Mouse (Mus musculus) spleen, adult 12 weeks (tissue): ENCODE results near the gene Ppm1n.
"Not testable (repeated sequence)": the region's sequence is repeated elsewhere in the genome, so short reads cannot be mapped to it uniquely, and the experiment has no call there.

Source experiments
- DNase-seq: peaks from one replicate; pipeline ENCODE4 v3.0.0; 2022; ENCODE audit warnings: low spot score

Gene Ppm1n

GRCm38 (mm10) chr7:19282791-19283405, 3.0 kb upstream of the Ppm1n start:
- no peak for DNase-seq

GRCm38 (mm10) chr7:19282385-19282784, 2.5 kb upstream of the Ppm1n start, which contains the start of gene Rtn2:
Rtn2 (plus strand) TSS chr7:19282624.
- peak; percentile 52 for DNase-seq

GRCm38 (mm10) chr7:19281680-19282304, 1.9 kb upstream of the Ppm1n start:
- DNase-seq, result not testable (repeated sequence)

GRCm38 (mm10) chr7:19279052-19279451, 812 bp downstream of the Ppm1n start:
- no peak for DNase-seq

GRCm38 (mm10) chr7:19276253-19276652, 3.6 kb downstream of the Ppm1n start:
- DNase-seq, result no peak

GRCm38 (mm10) chr7:19272173-19272764, 7.6 kb downstream of the Ppm1n start:
- DNase-seq, result peak; percentile 74

- peak; percentile 75 for DNase-seq
Measured at GRCm38 (mm10) chr7:19271238-19272172, 8.4 kb downstream of the Ppm1n start, which contains the start of gene Vasp. Vasp (minus strand) TSS chr7:19271817.

- no peak for DNase-seq
Measured at GRCm38 (mm10) chr7:19270509-19271237, 9.2 kb downstream of the Ppm1n start.

- DNase-seq, result no peak
Measured at GRCm38 (mm10) chr7:19269721-19270441, 10.0 kb downstream of the Ppm1n start.

GRCm38 (mm10) chr7:19268993-19269681, 10.7 kb downstream of the Ppm1n start:
- no peak for DNase-seq

GRCm38 (mm10) chr7:19267051-19267450, 12.8 kb downstream of the Ppm1n start:
- DNase-seq, result no peak

- DNase-seq, result peak; percentile 45
Measured at GRCm38 (mm10) chr7:19265928-19266822, 13.7 kb downstream of the Ppm1n start.

GRCm38 (mm10) chr7:19265147-19265546, 14.7 kb downstream of the Ppm1n start:
- DNase-seq, result no peak

- DNase-seq, result no peak
Measured at GRCm38 (mm10) chr7:19258336-19258735, 21.5 kb downstream of the Ppm1n start.

- DNase-seq, result peak; percentile 76
Measured at GRCm38 (mm10) chr7:19257390-19258022, 22.4 kb downstream of the Ppm1n start.

GRCm38 (mm10) chr7:19256567-19256966, 23.3 kb downstream of the Ppm1n start:
- DNase-seq, result no peak

- DNase-seq, result no peak
Measured at GRCm38 (mm10) chr7:19255395-19255794, 24.5 kb downstream of the Ppm1n start.

GRCm38 (mm10) chr7:19253437-19253836, 26.4 kb downstream of the Ppm1n start:
- no peak for DNase-seq

- DNase-seq, result no peak
Measured at GRCm38 (mm10) chr7:19252078-19252477, 27.8 kb downstream of the Ppm1n start.
